Mouse (Mus musculus) T-helper 17 cell (primary cell): ENCODE measurements around the gene Nelfa.
"Not testable (repeated sequence)": the region's sequence is repeated elsewhere in the genome, so short reads cannot be mapped to it uniquely, and the experiment has no call there.

Experiments used
- in situ Hi-C, 2 experiments: fragments of 300-600 bp; cut with MboI, MseI; formaldehyde crosslinking; loops; 1 replicate in 1 of 2; 2 replicates in 1 of 2; pipeline ENCODE4 v1.15.1; 2025; ENCODE audit warnings: high pct_unique_total_duplicates in 2 of 2

Nelfa gene

GRCm38 (mm10) chr5:33936120-33936707 lies at the start of gene Nelfa:
TSS of gene Nelfa (minus strand) at chr5:33936413.
- in situ Hi-C loops = loop anchor here in 1 of 2 experiments (5.0 kb wide), 1 partner anchor 279 kb away; the partner anchor contains the start of genes Tacc3 and Tmem129

- in situ Hi-C loops = no loop called here
Measured at GRCm38 (mm10) chr5:33983309-33984121, 47.3 kb upstream of the Nelfa start, which contains the start of gene Gm1673. TSS of gene Gm1673 (plus strand) at chr5:33983433.

GRCm38 (mm10) chr5:33982731-33983259 lies 46.6 kb upstream of the Nelfa start:
- in situ Hi-C loops = no loop called here

GRCm38 (mm10) chr5:33976267-33976666 lies 40.1 kb upstream of the Nelfa start:
- in situ Hi-C loops = no loop called here

- in situ Hi-C loops = no loop called here
Measured at GRCm38 (mm10) chr5:33974736-33975135, 38.5 kb upstream of the Nelfa start.

GRCm38 (mm10) chr5:33959382-33959781 lies 23.2 kb upstream of the Nelfa start:
- in situ Hi-C loops = loop anchor here in 1 of 2 experiments (10.0 kb wide), 1 partner anchor 995 kb away; no protein-coding TSS in a partner anchor

GRCm38 (mm10) chr5:33955868-33956267 lies 19.7 kb upstream of the Nelfa start:
- in situ Hi-C loops = loop anchor here in 1 of 2 experiments (10.0 kb wide), 1 partner anchor 991 kb away; no protein-coding TSS in a partner anchor

- in situ Hi-C loops = loop anchor here in 1 of 2 experiments (10.0 kb wide), 1 partner anchor 990 kb away; no protein-coding TSS in a partner anchor
Measured at GRCm38 (mm10) chr5:33954354-33954753, 18.1 kb upstream of the Nelfa start.

- in situ Hi-C loops = loop anchor here in 1 of 2 experiments (10.0 kb wide), 1 partner anchor 989 kb away; no protein-coding TSS in a partner anchor
Measured at GRCm38 (mm10) chr5:33953471-33954185, 17.4 kb upstream of the Nelfa start.

GRCm38 (mm10) chr5:33948314-33948713 lies 12.1 kb upstream of the Nelfa start:
- in situ Hi-C loops = no loop called here

- in situ Hi-C loops = not testable (repeated sequence)
Measured at GRCm38 (mm10) chr5:33947035-33947434, 10.8 kb upstream of the Nelfa start.

- in situ Hi-C loops = loop anchor here in 1 of 2 experiments (5.0 kb wide), 1 partner anchor 281 kb away; the partner anchor contains the start of genes Tacc3 and Tmem129
Measured at GRCm38 (mm10) chr5:33938448-33938847, 2.2 kb upstream of the Nelfa start.

GRCm38 (mm10) chr5:33937230-33937629 lies 1.0 kb upstream of the Nelfa start:
- in situ Hi-C loops = loop anchor here in 1 of 2 experiments (5.0 kb wide), 1 partner anchor 280 kb away; the partner anchor contains the start of genes Tacc3 and Tmem129

GRCm38 (mm10) chr5:33935700-33936111 lies 507 bp downstream of the Nelfa start:
- in situ Hi-C loops = loop anchor here in 1 of 2 experiments (5.0 kb wide), 1 partner anchor 278 kb away; the partner anchor contains the start of genes Tacc3 and Tmem129

GRCm38 (mm10) chr5:33934877-33935276 lies 1.3 kb downstream of the Nelfa start:
- in situ Hi-C loops = loop anchor here in 1 of 2 experiments (5.0 kb wide), 1 partner anchor 278 kb away; the partner anchor contains the start of genes Tacc3 and Tmem129

- in situ Hi-C loops = no loop called here
Measured at GRCm38 (mm10) chr5:33934081-33934480, 2.1 kb downstream of the Nelfa start.

- in situ Hi-C loops = no loop called here
Measured at GRCm38 (mm10) chr5:33932413-33932812, 3.8 kb downstream of the Nelfa start.

- in situ Hi-C loops = no loop called here
Measured at GRCm38 (mm10) chr5:33926170-33926569, 10.0 kb downstream of the Nelfa start.

GRCm38 (mm10) chr5:33922566-33922965 lies 13.6 kb downstream of the Nelfa start:
- in situ Hi-C loops = no loop called here

GRCm38 (mm10) chr5:33921486-33922235 lies 14.6 kb downstream of the Nelfa start:
- in situ Hi-C loops = no loop called here
